Comparison of ENCODE assay signal across 8 mouse cellular contexts in the genomic region with DNA sequence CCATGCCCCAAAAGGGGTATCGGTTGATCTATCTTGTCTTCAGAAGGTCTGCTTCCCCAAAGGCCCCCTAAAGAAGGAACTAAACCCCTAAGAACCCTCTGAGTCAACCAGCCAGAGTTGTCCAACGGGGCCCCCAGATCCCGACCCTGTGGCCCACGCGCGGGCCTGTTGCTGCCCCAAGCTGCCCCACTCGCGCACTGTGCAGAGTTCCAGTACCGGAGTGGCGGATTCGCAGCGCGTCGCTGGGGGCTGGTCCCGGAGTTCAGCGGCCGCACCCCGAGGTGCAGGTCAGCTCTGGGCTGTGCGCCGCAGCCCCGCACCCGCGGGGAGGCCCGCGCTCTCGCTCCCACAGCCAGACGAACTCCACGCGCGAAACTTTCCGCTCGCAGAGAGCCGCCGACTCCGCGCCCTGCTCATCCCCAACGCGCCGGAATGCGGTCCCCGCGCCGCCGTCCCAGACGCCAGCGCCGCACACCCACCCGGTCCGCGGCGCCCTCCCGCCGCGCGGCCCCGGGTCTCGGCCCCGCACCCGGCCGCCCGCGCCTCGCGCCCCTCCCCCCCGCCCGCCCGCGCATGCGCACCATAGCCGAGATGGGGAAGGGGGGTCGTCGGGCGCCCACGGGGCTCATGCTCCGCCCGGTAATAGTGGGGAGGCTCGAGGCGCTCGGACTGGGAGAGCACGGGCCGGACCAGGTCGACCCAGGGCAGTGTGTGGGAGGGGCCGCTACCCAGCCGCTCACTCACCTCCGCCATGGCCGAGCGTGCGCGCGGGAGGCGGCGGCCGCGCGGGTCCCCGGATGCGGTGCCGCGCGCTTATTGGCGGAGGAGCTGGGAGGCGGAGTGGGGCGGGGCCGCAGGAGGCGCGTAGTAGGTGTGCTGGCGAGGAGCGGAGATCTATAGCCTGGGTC. TPM values are rescaled to one million over a fixed set of nuclear protein-coding genes. Genes with fewer than 3 reads are reported as not detected.
DNase-seq lines count a peak whose midpoint lies in the region; ATAC-seq and TF ChIP-seq lines count a peak whose summit lies in the region.

A gene (minus strand): TSS at position 870 of the 908 bp plus-strand sequence.

- intact Hi-C loops in heart, postnatal 14 days (cut with DNase I): no loop called here

- H3K4me2 ChIP-seq in forebrain, embryonic 15.5 days (replicated peaks): peak within 1 kb of the TSS; percentile 80

- peak within 1 kb of the TSS; percentile 68 for H3K27ac ChIP-seq in forebrain, embryonic 15.5 days (replicated peaks)

- H3K27me3 ChIP-seq in E14TG2a.4 (ENCODE audit: insufficient read depth, low read length): peaks cover 4% of the 10 kb centered on the region; the same call in 1 of the 2 replicates
- no peaks in the 10 kb centered on the region for H3K27me3 ChIP-seq in forebrain, embryonic 15.5 days

- WGBS in forebrain, embryonic 15.5 days: under 1% methylated on average over 98 of the region's 108 CpGs
- WGBS in lung, adult 2 months: under 1% methylated on average over 106 of the region's 108 CpGs

- no peak for TF ChIP-seq CTCF in E14TG2a.4 (conservative IDR thresholded peaks at IDR 0.05; ENCODE audit: low read length)
- no peak for TF ChIP-seq CTCF in lung, adult 2 months (IDR thresholded peaks at IDR 0.05; ENCODE audit: insufficient read depth, low read length)

- H3K9ac ChIP-seq in forebrain, embryonic 15.5 days (replicated peaks): peak within 1 kb of the TSS; percentile 89

- peak within 1 kb of the TSS; percentile 93 for H3K4me3 ChIP-seq in E14TG2a.4 (replicated peaks; ENCODE audit: low read length)
- H3K4me3 ChIP-seq in forebrain, embryonic 15.5 days: peak within 1 kb of the TSS; percentile 90
- peak within 1 kb of the TSS; percentile 91 for H3K4me3 ChIP-seq in lung, adult 2 months (replicated peaks; ENCODE audit: extremely low read depth, low read depth, low read length)

- peak; percentile 83 for ATAC-seq in forebrain, embryonic 15.5 days (replicated peaks)
- ATAC-seq in neutrophil, adult 5-6 weeks (ENCODE audit: extremely low read depth, insufficient number of reproducible peaks, low FRiP score, poor library complexity, severe bottlenecking): peak; percentile 42

- no peaks in the 10 kb centered on the region for H3K9me3 ChIP-seq in E14TG2a.4 (ENCODE audit: low read length)
- no peaks in the 10 kb centered on the region for H3K9me3 ChIP-seq in forebrain, embryonic 15.5 days

- DNase-seq in c-Kit-positive CD71-positive TER-119-positive erythroid progenitor cells, embryonic 14.5 days (ENCODE audit: low spot score): peak; percentile 48
- peak; percentile 78 to 81 for DNase-seq in heart, postnatal 14 days
- DNase-seq in layer of hippocampus, adult 18-20 months (ENCODE audit: low spot score in 2 of 2): peak; percentile 81 to 88
- peak; percentile 75 for DNase-seq in lung, adult 2 months
- peak; percentile 88 for DNase-seq in testis, postnatal 14 days (ENCODE audit: low spot score)

- H3K4me1 ChIP-seq in E14TG2a.4 (replicated peaks; ENCODE audit: low read depth, low read length): peaks cover 45% of the 10 kb centered on the region
- H3K4me1 ChIP-seq in forebrain, embryonic 15.5 days: peaks cover 27% of the 10 kb centered on the region
- H3K4me1 ChIP-seq in lung, adult 2 months (ENCODE audit: control insufficient read depth, insufficient read depth, low read length): peaks cover 8% of the 10 kb centered on the region; the same call in 1 of the 2 replicates

- 0 out of 2 replicates have a peak, but pooled peaks have one; percentile 32 for TF ChIP-seq POLR2A in lung, adult 2 months (IDR thresholded peaks at IDR 0.05; ENCODE audit: borderline replicate concordance, extremely low read depth, low read depth, low read length)

- peaks cover 20% of the 10 kb centered on the region for H3K36me3 ChIP-seq in E14TG2a.4 (ENCODE audit: insufficient read depth, low read length)
- peaks cover 4% of the 10 kb centered on the region for H3K36me3 ChIP-seq in forebrain, embryonic 15.5 days

RNA-seq across cellular contexts. Expression of the gene that starts here (rescaled TPM):
- polyA plus RNA-seq in forebrain, embryonic 15.5 days (2015; fragmentation: Nextera tagmentation; extraction: Ambion mirVana): 60.1 and 61.7 TPM in 2 replicates
- 10 to 100 TPM in 1 of 2 experiments, 1 to 10 TPM in 1; 9.2 to 12.4 TPM for total RNA-seq in heart, postnatal 14 days (2021)
- total RNA-seq in layer of hippocampus, adult 18-20 months (2021): 10 to 100 TPM; 54.6 to 61.8 TPM
- polyA plus RNA-seq in lung, adult 2 months (2012; rRNA removed): 62.5 and 71.8 TPM in 2 replicates
- total RNA-seq in neutrophil, adult 5-6 weeks (2017): 18.9 and 21.2 TPM in 2 replicates

Comparison
In these comparisons a context has a peak if more than half of its experiments do, and no peak if none do; other contexts are left out.
1. Peak in every context shown above with its lines: DNase-seq, ATAC-seq, H3K4me3 ChIP-seq and H3K27ac ChIP-seq.